Mouse (Mus musculus): ENCODE results near the gene Sipa1l3.

- TF ChIP-seq CTCF (conservative IDR thresholded peaks at IDR 0.05; ENCODE audit: insufficient read depth, insufficient read length, low read depth, low read length) (no peak), POLR2A (IDR thresholded peaks at IDR 0.05; ENCODE audit: low read depth, low read length) (no peak)
Observed at GRCm38 (mm10) chr7:29277510-29277909, 240.9 kb downstream of the Sipa1l3 start.

Measured in kidney, adult 2 months (tissue).